Mouse (Mus musculus): ENCODE measurements around the gene Gtf3c4. TPM values are rescaled to one million over a fixed set of nuclear protein-coding genes. Genes with fewer than 3 reads are reported as not detected.

Gene Gtf3c4
- polyA plus RNA-seq, 1 experiment from 2014 or later = 27.1 TPM

DNA sequence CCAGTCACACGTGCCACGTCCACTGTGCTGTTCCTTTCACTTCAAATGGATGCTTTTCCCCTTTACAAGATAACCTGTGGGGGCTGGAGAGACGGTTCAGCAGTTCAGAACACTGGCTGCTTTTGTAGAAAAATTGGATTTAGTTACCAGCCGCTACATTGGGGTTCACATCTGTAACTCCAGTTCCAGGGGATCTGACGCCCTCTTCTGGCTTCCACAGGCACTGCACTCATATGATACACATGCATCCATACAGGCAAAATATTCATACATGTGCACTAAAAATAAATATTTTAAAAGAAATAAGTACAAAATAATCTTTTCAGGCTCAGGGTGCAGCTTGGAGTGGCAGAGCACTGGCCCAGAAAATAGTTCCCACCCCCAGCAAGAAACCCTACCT is 45.5 kb downstream of the Gtf3c4 start:
- WGBS = 81% methylated on average over 5 of the region's 5 CpGs
- Histone ChIP-seq H3K36me3 (no peaks in the 10 kb centered on the region), H3K27ac (no peak overlapping the region), H3K9me3 (replicated peaks) (no peaks in the 10 kb centered on the region), H3K4me3 (no peak overlapping the region), H3K27me3 (ENCODE audit: low read depth, poor library complexity, severe bottlenecking) (peaks cover 23% of the 10 kb centered on the region), H3K4me1 (peaks cover 60% of the 10 kb centered on the region)
- DNase-seq (ENCODE audit: low spot score) = no peak

DNA sequence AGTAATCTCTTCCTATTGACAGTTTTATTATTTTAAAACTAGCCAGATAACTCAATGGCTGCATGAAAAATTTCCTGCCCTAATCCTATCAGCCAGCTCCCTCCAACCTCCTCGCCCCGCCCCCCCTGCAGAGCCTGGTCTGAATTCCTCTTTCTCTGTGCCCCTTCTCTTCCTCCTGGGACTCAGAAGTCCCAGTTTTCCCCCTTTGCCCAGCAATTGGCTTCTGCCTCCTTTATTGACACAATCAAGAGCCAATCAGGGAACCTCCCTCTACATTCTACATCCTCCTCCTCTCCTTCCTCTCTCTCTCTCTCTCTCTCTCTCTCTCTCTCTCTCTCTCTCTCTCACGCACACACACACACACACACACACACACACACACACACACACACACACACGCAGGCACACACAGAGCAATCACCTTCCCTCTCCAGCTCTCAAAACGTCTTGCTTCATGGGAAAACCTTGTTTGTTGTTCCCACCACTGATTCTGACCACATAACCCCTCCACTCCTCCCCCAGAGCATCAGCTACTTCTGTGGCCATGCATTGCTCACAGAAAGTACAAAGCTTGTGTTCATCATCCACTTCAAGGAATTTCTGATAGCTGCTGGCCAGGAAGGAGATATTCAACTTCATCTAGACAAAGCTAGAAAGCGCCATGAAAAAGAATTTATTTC is 47.1 kb downstream of the Gtf3c4 start:
- Histone ChIP-seq H3K27me3 (ENCODE audit: low read depth, poor library complexity, severe bottlenecking) (peaks cover 24% of the 10 kb centered on the region), H3K27ac (peak overlapping the region; percentile 65), H3K4me3 (no peak overlapping the region), H3K36me3 (no peaks in the 10 kb centered on the region), H3K9me3 (replicated peaks) (no peaks in the 10 kb centered on the region), H3K4me1 (peaks cover 44% of the 10 kb centered on the region)
- WGBS = 26% methylated on average over 6 of the region's 6 CpGs
- DNase-seq (ENCODE audit: low spot score) = no peak

DNA sequence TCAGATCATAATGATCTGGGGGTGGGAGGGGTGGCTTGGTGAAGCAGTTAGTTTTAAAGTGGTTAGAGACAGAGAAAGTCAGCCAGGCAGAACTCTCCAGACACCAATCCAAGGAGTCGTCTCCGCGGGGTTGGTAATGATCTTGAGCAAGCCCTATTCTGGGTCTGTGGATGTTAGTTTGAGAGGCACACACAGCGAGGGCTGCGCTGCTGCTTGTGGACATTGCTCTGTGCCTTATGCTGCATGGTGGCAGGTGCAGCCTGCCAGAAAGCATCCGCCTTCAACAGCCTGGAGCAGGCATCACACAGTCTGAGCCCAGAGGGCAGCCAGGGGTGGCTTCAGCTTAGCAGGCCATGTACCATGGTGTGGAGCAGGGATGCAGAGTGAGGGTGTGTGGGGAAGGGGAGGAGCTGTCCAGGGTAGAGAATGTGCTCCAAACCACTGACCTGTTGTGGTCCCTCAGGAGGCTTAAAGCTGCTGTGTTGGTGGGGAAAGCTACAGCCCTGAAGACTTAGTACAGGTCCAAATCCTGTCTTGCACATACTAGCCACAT is 53.0 kb downstream of the Gtf3c4 start:
- DNase-seq (ENCODE audit: low spot score) = no peak
- Histone ChIP-seq H3K36me3 (no peaks in the 10 kb centered on the region), H3K9me3 (replicated peaks) (no peaks in the 10 kb centered on the region), H3K27me3 (ENCODE audit: low read depth, poor library complexity, severe bottlenecking) (0 out of 2 replicates have a peak, but pooled peaks cover 11% of the 10 kb centered on the region), H3K27ac (no peak overlapping the region), H3K4me3 (no peak overlapping the region), H3K4me1 (peaks cover 6% of the 10 kb centered on the region)
- 81% methylated on average over 6 of the region's 6 CpGs for WGBS

DNA sequence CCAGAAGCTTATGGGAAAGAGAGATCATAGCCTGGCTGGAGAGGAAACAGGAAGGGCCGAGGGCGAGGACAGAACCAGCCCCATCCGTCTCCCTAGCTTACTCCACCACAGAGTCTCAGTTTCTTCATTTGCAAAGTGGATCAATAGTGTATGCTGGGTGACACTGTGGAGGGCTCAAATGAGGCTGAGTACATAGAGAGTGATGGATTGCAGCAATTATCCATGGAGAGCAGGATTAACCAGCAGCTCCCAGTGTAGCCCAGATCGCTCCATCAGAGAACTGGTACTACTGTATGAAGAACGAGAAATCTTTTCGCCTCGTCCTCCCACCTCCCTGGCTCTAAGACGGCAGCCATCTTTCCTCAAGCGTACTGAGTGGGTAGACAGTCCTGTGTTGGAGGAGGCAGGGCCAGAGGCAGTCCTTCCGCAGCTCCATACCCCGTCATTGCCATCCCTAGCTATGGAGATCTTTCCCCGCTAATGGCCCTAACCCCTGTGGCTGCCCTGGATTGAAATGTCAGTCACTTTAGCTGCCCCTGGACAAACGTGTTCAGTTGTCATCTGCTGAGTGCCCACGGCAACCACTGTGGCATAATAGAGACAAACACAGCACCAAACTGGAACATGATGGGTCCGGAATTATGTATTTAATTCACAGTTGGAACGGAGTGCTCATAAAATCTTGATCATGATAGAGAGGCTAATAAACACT is 53.6 kb downstream of the Gtf3c4 start:
- WGBS = 78% methylated on average over 16 of the region's 16 CpGs
- H3K27me3 ChIP-seq (ENCODE audit: low read depth, poor library complexity, severe bottlenecking) = 0 out of 2 replicates have a peak, but pooled peaks cover 11% of the 10 kb centered on the region
- no peak overlapping the region for H3K4me3 ChIP-seq
- DNase-seq (ENCODE audit: low spot score) = no peak
- H3K4me1 ChIP-seq = peaks cover 1% of the 10 kb centered on the region
- H3K9me3 ChIP-seq (replicated peaks) = no peaks in the 10 kb centered on the region
- no peak overlapping the region for H3K27ac ChIP-seq
- no peaks in the 10 kb centered on the region for H3K36me3 ChIP-seq

DNA sequence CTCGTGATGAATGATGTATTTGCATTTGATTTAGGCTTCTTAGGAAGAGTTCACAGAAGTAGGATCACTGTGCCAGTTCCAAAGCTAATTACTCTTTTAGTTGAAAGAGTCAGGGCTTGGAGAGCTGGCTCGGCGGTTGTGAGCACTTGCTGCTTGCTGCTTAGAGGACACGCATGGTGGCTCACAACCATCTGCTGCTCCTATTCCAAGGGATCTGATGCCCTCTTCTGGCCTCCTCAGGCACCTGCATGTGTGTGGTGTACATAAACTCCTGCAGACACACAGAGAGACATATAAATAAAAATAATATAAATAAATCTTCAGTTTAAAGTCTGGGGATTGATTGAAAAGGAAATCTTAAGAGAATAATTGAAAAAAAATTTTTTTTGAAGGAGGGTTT is 58.9 kb downstream of the Gtf3c4 start:
- Histone ChIP-seq H3K36me3 (no peaks in the 10 kb centered on the region), H3K27me3 (ENCODE audit: low read depth, poor library complexity, severe bottlenecking) (peaks cover 30% of the 10 kb centered on the region; the same call in 1 of the 2 replicates), H3K9me3 (replicated peaks) (no peaks in the 10 kb centered on the region), H3K4me3 (no peak overlapping the region), H3K4me1 (peaks cover 14% of the 10 kb centered on the region), H3K27ac (no peak overlapping the region)
- no peak for DNase-seq (ENCODE audit: low spot score)
- WGBS = 92% methylated on average over 4 of the region's 4 CpGs

DNA sequence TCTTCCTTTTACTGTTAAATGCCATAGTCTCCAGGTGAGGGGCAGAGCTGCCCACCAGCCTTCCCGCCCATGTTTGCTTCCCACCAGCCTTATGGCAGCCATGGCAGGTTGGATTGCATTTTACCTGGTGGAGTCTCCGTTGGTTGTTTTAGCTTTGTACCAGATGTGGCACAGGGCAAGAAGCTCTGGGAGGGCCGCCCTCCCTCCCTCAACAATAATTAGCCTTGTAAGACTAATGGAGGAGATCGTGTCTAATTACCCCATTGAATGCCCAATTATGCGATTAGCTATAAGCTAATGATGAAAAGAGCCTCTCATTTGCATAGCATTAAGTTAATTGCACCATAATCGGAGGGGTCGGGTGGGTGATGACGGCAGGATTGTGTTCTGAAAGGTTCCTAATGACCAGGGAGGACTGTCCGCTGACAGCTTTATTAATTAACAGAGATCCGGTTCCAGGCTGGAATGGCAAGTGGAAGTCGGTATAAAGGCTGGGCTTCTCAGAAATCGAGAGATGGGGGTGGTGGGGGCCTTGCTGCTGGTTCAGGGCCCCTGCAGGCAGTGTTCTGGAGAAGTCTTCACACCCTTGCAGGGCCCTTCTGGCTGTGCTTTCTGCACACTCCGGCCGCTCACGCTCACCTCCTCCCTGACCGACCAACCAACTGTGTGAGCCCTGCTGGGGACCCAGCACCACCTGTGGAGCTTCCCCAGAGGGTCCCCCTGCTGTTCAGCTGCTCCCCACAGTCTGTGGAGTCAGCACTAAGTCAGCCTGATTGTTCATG is 60.0 kb downstream of the Gtf3c4 start:
- 57% methylated on average over 16 of the region's 16 CpGs for WGBS
- Histone ChIP-seq H3K4me3 (no peak overlapping the region), H3K4me1 (peaks cover 20% of the 10 kb centered on the region), H3K27me3 (ENCODE audit: low read depth, poor library complexity, severe bottlenecking) (peaks cover 30% of the 10 kb centered on the region; the same call in 1 of the 2 replicates), H3K27ac (no peak overlapping the region), H3K36me3 (no peaks in the 10 kb centered on the region), H3K9me3 (replicated peaks) (no peaks in the 10 kb centered on the region)
- DNase-seq (ENCODE audit: low spot score) = no peak

DNA sequence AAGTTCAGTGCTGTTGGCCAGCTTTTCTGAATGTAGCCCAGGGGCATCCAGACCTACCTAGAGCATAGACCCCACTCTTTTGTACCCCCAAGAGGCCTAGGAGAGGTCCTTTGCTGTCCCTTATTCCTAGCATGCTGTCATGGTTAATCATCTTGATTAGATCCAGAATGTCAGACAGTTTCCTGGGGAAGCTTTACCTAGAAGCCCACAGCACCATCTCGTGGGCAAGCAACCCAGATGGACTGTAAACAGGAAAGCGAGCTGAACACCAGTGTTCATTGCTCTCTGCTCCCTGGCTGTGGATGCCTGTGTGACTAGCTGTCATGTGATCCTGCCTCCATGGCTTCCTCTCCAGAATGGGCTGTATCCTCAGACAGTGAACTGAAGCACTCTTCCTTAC is 63.4 kb downstream of the Gtf3c4 start:
- no peaks in the 10 kb centered on the region for H3K9me3 ChIP-seq (replicated peaks)

DNA sequence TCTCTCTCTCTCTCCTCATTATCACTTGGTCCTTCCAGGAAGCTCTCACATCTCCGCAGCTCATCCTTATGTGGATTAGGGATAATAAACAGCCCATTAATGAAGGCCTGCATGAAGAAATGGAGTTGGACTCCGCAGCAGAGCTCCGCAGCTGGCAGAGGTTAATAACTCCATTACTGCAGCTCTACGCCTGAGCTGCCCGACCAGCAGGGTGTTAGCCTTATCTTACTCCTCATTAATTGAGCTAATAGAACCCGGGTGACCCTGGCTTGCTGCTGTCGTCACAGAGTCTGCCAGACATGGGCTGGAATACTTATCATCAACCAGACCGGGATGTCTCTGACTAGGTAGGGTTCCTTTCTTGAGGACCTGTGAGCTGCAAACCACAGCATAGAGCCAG is 66.1 kb downstream of the Gtf3c4 start:
- WGBS = 46% methylated on average over 8 of the region's 8 CpGs
- H3K9me3 ChIP-seq (replicated peaks) = no peaks in the 10 kb centered on the region
- H3K4me3 ChIP-seq = no peak overlapping the region
- peaks cover 42% of the 10 kb centered on the region for H3K4me1 ChIP-seq
- H3K27ac ChIP-seq = no peak overlapping the region
- DNase-seq (ENCODE audit: low spot score) = no peak
- no peaks in the 10 kb centered on the region for H3K36me3 ChIP-seq
- H3K27me3 ChIP-seq (ENCODE audit: low read depth, poor library complexity, severe bottlenecking) = peaks cover 16% of the 10 kb centered on the region

More for the DNA sequence above, 63.4 kb downstream of the Gtf3c4 start:
- Histone ChIP-seq H3K4me1 (peaks cover 36% of the 10 kb centered on the region), H3K4me3 (no peak overlapping the region), H3K36me3 (no peaks in the 10 kb centered on the region), H3K27me3 (ENCODE audit: low read depth, poor library complexity, severe bottlenecking) (peaks cover 30% of the 10 kb centered on the region), H3K27ac (no peak overlapping the region)
- DNase-seq (ENCODE audit: low spot score) = no peak
- 72% methylated on average over 2 of the region's 2 CpGs for WGBS

Other genes with a start within 250 kb of the Gtf3c4 start
- gene Gfi1b, start 218.4 kb downstream of the Gtf3c4 start, polyA plus RNA-seq (2016; fragmentation: Nextera tagmentation; extraction: Ambion mirVana) = 3.5 and 4.2 TPM in 2 replicates
- gene Tsc1, start 199.1 kb downstream of the Gtf3c4 start, polyA plus RNA-seq (2016; fragmentation: Nextera tagmentation; extraction: Ambion mirVana) = 24.2 and 26.9 TPM in 2 replicates
- gene Spaca9, start 140.6 kb downstream of the Gtf3c4 start, polyA plus RNA-seq (2016; fragmentation: Nextera tagmentation; extraction: Ambion mirVana) = 2.5 and 2.8 TPM in 2 replicates
- gene Ak8, start 140.2 kb downstream of the Gtf3c4 start, polyA plus RNA-seq (2016; fragmentation: Nextera tagmentation; extraction: Ambion mirVana) = 0.41 and 0.58 TPM in 2 replicates
- 23.5 and 23.6 TPM in 2 replicates for gene Ddx31, start within 50 bp of the Gtf3c4 start, polyA plus RNA-seq (2016; fragmentation: Nextera tagmentation; extraction: Ambion mirVana)
- not detected in 2 replicates for gene Barhl1, start 76.3 kb upstream of the Gtf3c4 start, polyA plus RNA-seq (2016; fragmentation: Nextera tagmentation; extraction: Ambion mirVana)
- 0.29 and 0.44 TPM in 2 replicates for gene Cfap77, start 214.7 kb upstream of the Gtf3c4 start, polyA plus RNA-seq (2016; fragmentation: Nextera tagmentation; extraction: Ambion mirVana)
- gene Ttf1, start 219.9 kb upstream of the Gtf3c4 start, polyA plus RNA-seq (2016; fragmentation: Nextera tagmentation; extraction: Ambion mirVana) = 10.3 and 12.5 TPM in 2 replicates